Comparison of ENCODE assay signal across 12 mouse cellular contexts in the genomic region with DNA sequence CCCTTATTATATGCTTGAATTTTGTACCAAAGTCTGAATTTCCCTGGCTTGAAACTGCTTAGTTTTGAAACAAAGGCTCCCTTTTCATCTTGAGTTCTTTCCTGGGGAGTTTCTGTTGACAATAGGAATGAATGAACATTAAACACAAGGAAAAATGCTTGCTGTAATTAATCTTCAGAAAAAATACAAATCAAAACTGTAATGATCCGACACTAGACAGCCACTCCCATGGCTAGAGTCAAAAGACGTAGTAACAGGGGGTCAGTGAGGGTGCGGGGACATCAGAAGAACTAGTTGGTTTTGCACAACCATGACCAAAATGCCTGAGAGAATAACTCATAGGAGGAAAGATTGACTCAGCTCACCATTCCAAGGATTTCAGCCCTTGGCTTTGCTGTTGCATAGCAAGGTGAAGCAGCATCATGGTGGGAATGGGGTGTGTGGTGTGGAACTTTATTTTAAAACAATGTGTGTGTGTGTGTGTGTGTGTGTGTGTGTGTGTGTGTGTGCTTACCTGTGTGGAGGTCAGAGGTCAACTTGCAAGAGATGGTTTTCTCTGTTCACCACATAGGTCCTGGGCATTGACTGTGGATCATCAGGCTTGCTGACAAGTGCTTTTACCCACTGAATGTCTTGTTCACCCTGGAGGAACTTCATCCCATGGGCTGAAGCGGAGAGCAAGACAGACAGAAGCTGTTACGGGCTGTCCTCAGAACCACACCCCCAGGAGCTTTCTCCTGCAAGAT.
DNase-seq lines count a peak whose midpoint lies in the region; ATAC-seq lines count a peak whose summit lies in the region.
"Had no signal": no experiment of that assay in that cellular context is flagged by ENCODE, and none has a peak within 500 bp of the region (broad histone marks: within the 10 kb centered on the region; RNA-seq: fewer than 3 reads in every experiment).

No protein-coding gene starts in this region.

- H3K27me3 ChIP-seq in forebrain, embryonic 10.5 days (ENCODE audit: poor library complexity, severe bottlenecking) = no peaks in the 10 kb centered on the region
- no peaks in the 10 kb centered on the region for H3K27me3 ChIP-seq in forebrain, embryonic 16.5 days (replicated peaks; ENCODE audit: control insufficient read depth, insufficient read depth, low read length)
- no peaks in the 10 kb centered on the region for H3K27me3 ChIP-seq in lung, embryonic 15.5 days
- no peaks in the 10 kb centered on the region for H3K27me3 ChIP-seq in intestine, embryonic 14.5 days (replicated peaks; ENCODE audit: control insufficient read depth, insufficient read depth, low read length)
- no peaks in the 10 kb centered on the region for H3K27me3 ChIP-seq in stomach, embryonic 16.5 days (ENCODE audit: control insufficient read depth, insufficient read depth, low read length)
- H3K27me3 ChIP-seq: heart, embryonic 15.5 days; neural tube, embryonic 15.5 days had no signal

- H3K4me1 ChIP-seq in forebrain, embryonic 10.5 days = peaks cover 27% of the 10 kb centered on the region
- H3K4me1 ChIP-seq in forebrain, embryonic 16.5 days (replicated peaks; ENCODE audit: control insufficient read depth, insufficient read depth, low read length) = peaks cover 8% of the 10 kb centered on the region
- H3K4me1 ChIP-seq in lung, embryonic 15.5 days = peaks cover 49% of the 10 kb centered on the region
- H3K4me1 ChIP-seq in intestine, embryonic 14.5 days (replicated peaks; ENCODE audit: control insufficient read depth, insufficient read depth, low read length) = peaks cover 3% of the 10 kb centered on the region; the same call in 1 of the 2 replicates
- peaks cover 13% of the 10 kb centered on the region for H3K4me1 ChIP-seq in stomach, embryonic 16.5 days (ENCODE audit: control insufficient read depth, insufficient read depth, low read length)

- peak overlapping the region; percentile 77 for H3K27ac ChIP-seq in forebrain, embryonic 10.5 days
- H3K27ac ChIP-seq in forebrain, embryonic 16.5 days (ENCODE audit: low read length) = no peak overlapping the region; the same call in 1 of the 2 replicates
- peak overlapping the region; percentile 57 for H3K27ac ChIP-seq in lung, embryonic 15.5 days
- H3K27ac ChIP-seq in intestine, embryonic 14.5 days (ENCODE audit: low read depth) = peak overlapping the region; percentile 17
- peak overlapping the region; percentile 90 for H3K27ac ChIP-seq in stomach, embryonic 16.5 days (ENCODE audit: low read length)
- H3K27ac ChIP-seq: heart, embryonic 15.5 days; neural tube, embryonic 15.5 days had no signal

- DNase-seq in forebrain, embryonic 10.5 days (ENCODE audit: extremely low spot score, low spot score) = no peak
- DNase-seq in lung, postnatal 14 days = no peak
- DNase-seq in intestine, embryonic 14.5 days (ENCODE audit: low spot score) = no peak
- no peak for DNase-seq in layer of hippocampus, postnatal 36 days
- DNase-seq in frontal cortex, postnatal 10 days (ENCODE audit: low spot score in 2 of 2) = no peak
- DNase-seq: thymus, postnatal 4 days had no signal

- no peak overlapping the region for H3K4me3 ChIP-seq in forebrain, embryonic 10.5 days
- H3K4me3 ChIP-seq in forebrain, embryonic 16.5 days (replicated peaks; ENCODE audit: low read length) = no peak overlapping the region
- H3K4me3 ChIP-seq in lung, embryonic 15.5 days = no peak overlapping the region
- H3K4me3 ChIP-seq in intestine, embryonic 14.5 days (ENCODE audit: low read depth, low read length) = no peak overlapping the region
- H3K4me3 ChIP-seq in stomach, embryonic 16.5 days (replicated peaks; ENCODE audit: low read length) = no peak overlapping the region
- H3K4me3 ChIP-seq: heart, embryonic 15.5 days; neural tube, embryonic 15.5 days had no signal

- no peak overlapping the region for H3K9ac ChIP-seq in forebrain, embryonic 16.5 days (replicated peaks; ENCODE audit: low read depth, low read length)
- H3K9ac ChIP-seq in lung, embryonic 15.5 days = no peak overlapping the region
- no peak overlapping the region for H3K9ac ChIP-seq in intestine, embryonic 14.5 days (ENCODE audit: low read length)
- H3K9ac ChIP-seq in stomach, embryonic 16.5 days (ENCODE audit: low read length) = no peak overlapping the region
- H3K9ac ChIP-seq: heart, embryonic 15.5 days; neural tube, embryonic 15.5 days had no signal

- 82% methylated on average over 5 of the region's 5 CpGs for WGBS in forebrain, embryonic 10.5 days
- 47% methylated on average over 5 of the region's 5 CpGs for WGBS in forebrain, embryonic 16.5 days
- WGBS in lung, embryonic 15.5 days = 67% methylated on average over 5 of the region's 5 CpGs
- 81% methylated on average over 5 of the region's 5 CpGs for WGBS in intestine, embryonic 14.5 days
- 66% methylated on average over 5 of the region's 5 CpGs for WGBS in stomach, embryonic 16.5 days

- ATAC-seq in forebrain, embryonic 16.5 days = no peak; the same call in 1 of the 2 replicates
- ATAC-seq in lung, embryonic 15.5 days (ENCODE audit: borderline replicate concordance, extremely low read depth, low FRiP score, low TSS enrichment) = no peak
- ATAC-seq in intestine, embryonic 14.5 days (replicated peaks; ENCODE audit: low FRiP score, low TSS enrichment, low read depth) = no peak
- ATAC-seq in stomach, embryonic 16.5 days (ENCODE audit: insufficient read depth, low FRiP score) = no peak
- ATAC-seq: inflammation-experienced regulatory T-cells, adult 6 months had no signal

- H3K9me3 ChIP-seq in forebrain, embryonic 10.5 days = no peaks in the 10 kb centered on the region
- no peaks in the 10 kb centered on the region for H3K9me3 ChIP-seq in forebrain, embryonic 16.5 days (ENCODE audit: control insufficient read depth, low read length)
- no peaks in the 10 kb centered on the region for H3K9me3 ChIP-seq in lung, embryonic 15.5 days
- no peaks in the 10 kb centered on the region for H3K9me3 ChIP-seq in intestine, embryonic 14.5 days (ENCODE audit: control insufficient read depth, low read length)
- no peaks in the 10 kb centered on the region for H3K9me3 ChIP-seq in stomach, embryonic 16.5 days (replicated peaks; ENCODE audit: control insufficient read depth, low read length)
- H3K9me3 ChIP-seq: heart, embryonic 15.5 days; neural tube, embryonic 15.5 days had no signal

- H3K4me2 ChIP-seq in forebrain, embryonic 16.5 days (ENCODE audit: low read length) = no peak overlapping the region
- H3K4me2 ChIP-seq in lung, embryonic 15.5 days = 0 out of 2 replicates have a peak overlapping the region, but pooled peaks have one; percentile 6
- H3K4me2 ChIP-seq in intestine, embryonic 14.5 days (ENCODE audit: low read length) = no peak overlapping the region
- peak overlapping the region; percentile 14 for H3K4me2 ChIP-seq in stomach, embryonic 16.5 days (ENCODE audit: low read depth, low read length)
- H3K4me2 ChIP-seq: heart, embryonic 15.5 days; neural tube, embryonic 15.5 days had no signal

- no peaks in the 10 kb centered on the region for H3K36me3 ChIP-seq in forebrain, embryonic 10.5 days (replicated peaks)
- no peaks in the 10 kb centered on the region for H3K36me3 ChIP-seq in forebrain, embryonic 16.5 days (ENCODE audit: control insufficient read depth, insufficient read depth)
- no peaks in the 10 kb centered on the region for H3K36me3 ChIP-seq in lung, embryonic 15.5 days
- no peaks in the 10 kb centered on the region for H3K36me3 ChIP-seq in intestine, embryonic 14.5 days (ENCODE audit: control insufficient read depth, insufficient read depth, low read length)
- H3K36me3 ChIP-seq in stomach, embryonic 16.5 days (ENCODE audit: control insufficient read depth, insufficient read depth, low read length) = no peaks in the 10 kb centered on the region
- H3K36me3 ChIP-seq: heart, embryonic 15.5 days; neural tube, embryonic 15.5 days had no signal

Comparison
In these comparisons a context has a peak if more than half of its experiments do, and no peak if none do; other contexts are left out.
1. H3K4me2 ChIP-seq: peak in lung, embryonic 15.5 days (single experiment) and stomach, embryonic 16.5 days (single experiment); none in forebrain, embryonic 16.5 days (single experiment) and intestine, embryonic 14.5 days (single experiment).